ENCODE assay signal across 8 mouse cellular contexts in the genomic region with DNA sequence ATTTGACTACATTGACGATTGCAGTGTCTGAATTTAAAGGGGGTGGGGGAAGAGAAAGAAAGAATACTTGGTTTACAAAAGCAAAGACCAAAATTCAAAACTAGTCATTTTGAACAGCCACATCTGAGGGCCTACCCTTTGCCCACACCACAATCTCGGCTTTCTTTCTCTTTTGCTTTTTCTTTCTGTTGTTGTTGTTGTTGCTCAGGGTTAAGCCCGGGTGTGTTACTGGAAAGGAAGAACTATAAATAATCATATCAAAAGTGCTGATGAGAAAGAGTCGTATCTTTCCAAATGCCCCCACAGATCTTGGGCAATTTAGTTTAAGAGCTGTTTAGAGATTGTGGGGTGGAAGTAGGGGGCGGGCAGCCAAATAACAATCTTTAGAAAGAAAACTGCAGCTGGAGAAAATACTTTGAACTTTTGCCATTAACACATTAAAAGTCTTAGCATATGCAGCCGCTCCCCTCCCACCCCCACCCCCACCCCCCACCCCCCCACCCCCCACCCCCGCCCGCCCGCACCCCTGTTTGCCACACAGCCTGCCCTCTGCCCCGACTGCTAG. TPM values are rescaled to one million over a fixed set of nuclear protein-coding genes. Genes with fewer than 3 reads are reported as not detected.
DNase-seq lines count a peak whose midpoint lies in the region; ATAC-seq and TF ChIP-seq lines count a peak whose summit lies in the region.

No protein-coding gene starts in this region.

- 30% methylated on average over 10 of the region's 10 CpGs for WGBS in heart, embryonic 10.5 days
- WGBS in hindbrain, embryonic 10.5 days, result 16% methylated on average over 10 of the region's 10 CpGs
- 27% methylated on average over 10 of the region's 10 CpGs for WGBS in liver, postnatal 0 days (ENCODE audit: insufficient replicate concordance)

- intact Hi-C loops in heart, postnatal 25 days (cut with DNase I), result no loop called here

- no peaks in the 10 kb centered on the region for H3K27me3 ChIP-seq in heart, embryonic 10.5 days (ENCODE audit: insufficient read depth, poor library complexity, severe bottlenecking)
- H3K27me3 ChIP-seq in CH12.LX (replicated peaks), result no peaks in the 10 kb centered on the region
- H3K27me3 ChIP-seq in hindbrain, embryonic 10.5 days (ENCODE audit: insufficient read depth, poor library complexity, severe bottlenecking), result no peaks in the 10 kb centered on the region
- H3K27me3 ChIP-seq in liver, postnatal 0 days (ENCODE audit: insufficient read depth, low read length), result no peaks in the 10 kb centered on the region

- dilution Hi-C loops in CH12.LX (cut with MboI; ENCODE audit: extremely low pct_ligation_motif_present, extremely low pct_unique_long_range_greater_than_20kb, low sequenced_read_pairs), result no loop called here

- TF ChIP-seq RAD21 in CH12.LX (IDR thresholded peaks at IDR 0.05; ENCODE audit: low read depth, low read length), result no peak

- in situ Hi-C loops in CH12.LX (cut with MboI; ENCODE audit: low pct_ligation_motif_present, low pct_unique_long_range_greater_than_20kb, low sequenced_read_pairs), result no loop called here

- H3K9me3 ChIP-seq in heart, embryonic 10.5 days, result no peaks in the 10 kb centered on the region
- no peaks in the 10 kb centered on the region for H3K9me3 ChIP-seq in CH12.LX (replicated peaks; ENCODE audit: low read length)
- H3K9me3 ChIP-seq in hindbrain, embryonic 10.5 days, result no peaks in the 10 kb centered on the region
- H3K9me3 ChIP-seq in liver, postnatal 0 days (ENCODE audit: low read length), result no peaks in the 10 kb centered on the region

- H3K36me3 ChIP-seq in heart, embryonic 10.5 days, result peaks cover 36% of the 10 kb centered on the region
- H3K36me3 ChIP-seq in CH12.LX (replicated peaks in 1 of 2; ENCODE audit: control insufficient read depth in 1 of 2, insufficient read depth in 1 of 2, low read length in 1 of 2), result peaks cover 42 to 84% of the 10 kb centered on the region in 2 experiments
- peaks cover 31% of the 10 kb centered on the region for H3K36me3 ChIP-seq in hindbrain, embryonic 10.5 days
- H3K36me3 ChIP-seq in liver, postnatal 0 days (replicated peaks; ENCODE audit: insufficient read depth, low read length), result peaks cover 28% of the 10 kb centered on the region

- H3K27ac ChIP-seq in heart, embryonic 10.5 days, result peak overlapping the region; percentile 99
- peak overlapping the region; percentile 52 for H3K27ac ChIP-seq in CH12.LX (ENCODE audit: insufficient read depth, low read depth)
- peak overlapping the region; percentile 98 for H3K27ac ChIP-seq in hindbrain, embryonic 10.5 days
- peak overlapping the region; percentile 79 for H3K27ac ChIP-seq in liver, postnatal 0 days (ENCODE audit: low read depth)

- no peak overlapping the region for H3K4me3 ChIP-seq in heart, embryonic 10.5 days
- H3K4me3 ChIP-seq in CH12.LX (replicated peaks in 1 of 3; ENCODE audit: low read depth in 2 of 3, low read length in 2 of 3, poor library complexity in 1 of 3), result peak overlapping the region in 1 of 3 experiments; percentile 13
- H3K4me3 ChIP-seq in hindbrain, embryonic 10.5 days, result peak overlapping the region; percentile 51; the same call in 1 of the 2 replicates
- no peak overlapping the region for H3K4me3 ChIP-seq in liver, postnatal 0 days (ENCODE audit: low read depth, low read length)

- H3K9ac ChIP-seq in CH12.LX (ENCODE audit: insufficient read depth, low read depth), result peak overlapping the region; percentile 80
- H3K9ac ChIP-seq in liver, postnatal 0 days (replicated peaks), result no peak overlapping the region; the same call in 1 of the 2 replicates

- DNase-seq in heart, embryonic 10.5 days (ENCODE audit: low spot score), result no peak
- DNase-seq in heart, postnatal 25 days (ENCODE audit: low spot score), result no peak
- no peak for DNase-seq in CH12.LX (ENCODE audit: extremely low read depth)
- no peak for DNase-seq in hindbrain, embryonic 10.5 days (ENCODE audit: low spot score)
- DNase-seq in liver, postnatal 0 days, result no peak
- DNase-seq in right cerebral cortex, postnatal 10 days (ENCODE audit: low spot score in 2 of 2), result no peak
- DNase-seq in cerebellum, postnatal 14 days, result no peak
- no peak for DNase-seq in MN1 (ENCODE audit: low spot score)

- no peak for TF ChIP-seq POLR2A in CH12.LX (IDR thresholded peaks at IDR 0.05; ENCODE audit: low read depth, low read length)

- ATAC-seq in liver, postnatal 0 days, result no peak

- TF ChIP-seq CTCF in CH12.LX (conservative IDR thresholded peaks at IDR 0.05 in 1 of 2, IDR thresholded peaks at IDR 0.05 in 1 of 2; ENCODE audit: low read depth in 2 of 2, low read length in 2 of 2), result no peak
- TF ChIP-seq CTCF in liver, postnatal 0 days (IDR thresholded peaks at IDR 0.05; ENCODE audit: low read depth), result no peak

- TF ChIP-seq EP300 in CH12.LX (IDR thresholded peaks at IDR 0.05; ENCODE audit: low read length), result 0 out of 2 replicates have a peak, but pooled peaks have one; percentile 36
- TF ChIP-seq EP300 in liver, postnatal 0 days (IDR thresholded peaks at IDR 0.05; ENCODE audit: low read depth), result no peak

- peaks cover 100% of the 10 kb centered on the region for H3K4me1 ChIP-seq in heart, embryonic 10.5 days
- H3K4me1 ChIP-seq in CH12.LX (ENCODE audit: control insufficient read depth in 1 of 2, insufficient read depth in 2 of 2), result peaks cover 13 to 85% of the 10 kb centered on the region in 2 experiments
- H3K4me1 ChIP-seq in hindbrain, embryonic 10.5 days (replicated peaks), result peaks cover 100% of the 10 kb centered on the region
- peaks cover 87% of the 10 kb centered on the region for H3K4me1 ChIP-seq in liver, postnatal 0 days (ENCODE audit: insufficient read depth)

- H3K79me2 ChIP-seq in CH12.LX (replicated peaks; ENCODE audit: control insufficient read depth, extremely low read depth, insufficient read depth, poor library complexity, severe bottlenecking), result peaks cover 99% of the 10 kb centered on the region

- peak overlapping the region; percentile 80 for H3K4me2 ChIP-seq in CH12.LX (ENCODE audit: insufficient read depth, low read depth, poor library complexity, severe bottlenecking)
- H3K4me2 ChIP-seq in liver, postnatal 0 days (ENCODE audit: low read depth, low read length), result no peak overlapping the region

TF ChIP-seq in CH12.LX, 34 proteins besides CTCF, POLR2A, EP300 and RAD21:
- TF ChIP-seq CHD1 (IDR thresholded peaks at IDR 0.05; ENCODE audit: low read depth, low read length) (0 out of 2 replicates have a peak, but pooled peaks have one; percentile 16), SIN3A (IDR thresholded peaks at IDR 0.05; ENCODE audit: low read length) (0 out of 2 replicates have a peak, but pooled peaks have one; percentile 12), MYC (IDR thresholded peaks at IDR 0.05; ENCODE audit: low read depth, low read length) (no peak), JUN (IDR thresholded peaks at IDR 0.05; ENCODE audit: insufficient read depth, low read depth, low read length) (no peak), MXI1 (IDR thresholded peaks at IDR 0.05; ENCODE audit: low read depth, low read length) (no peak), POLR2AphosphoS2 (IDR thresholded peaks at IDR 0.05; ENCODE audit: low read depth, low read length) (no peak), USF1 (IDR thresholded peaks at IDR 0.05; ENCODE audit: low read depth, low read length) (no peak), MEF2A (IDR thresholded peaks at IDR 0.05; ENCODE audit: borderline replicate concordance, low read depth, low read length) (no peak), TBP (conservative IDR thresholded peaks at IDR 0.05; ENCODE audit: low read depth, low read length) (no peak), USF2 (conservative IDR thresholded peaks at IDR 0.05; ENCODE audit: low read depth, low read length) (no peak)

RNA-seq across cellular contexts. Expression of a gene that starts 20.7 kb away (rescaled TPM):
- polyA plus RNA-seq in heart, embryonic 10.5 days (2016; fragmentation: Nextera tagmentation; extraction: Ambion mirVana), result 57.1 and 58.5 TPM in 2 replicates
- total RNA-seq in heart, postnatal 25 days (2021), result 10 to 100 TPM; 44.5 to 48.7 TPM
- total RNA-seq in CH12.LX (2012; rRNA removed), result 34.0 and 35.1 TPM in 2 replicates
- total RNA-seq in CH12.LX (2014; rRNA removed), result 29.5 and 33.6 TPM in 2 replicates
- 76.1 and 84.5 TPM in 2 replicates for polyA plus RNA-seq in CH12.LX (2012; ENCODE audit: insufficient read length, low read depth)
- 60.0 and 65.2 TPM in 2 replicates for polyA plus RNA-seq in hindbrain, embryonic 10.5 days (2016; fragmentation: Nextera tagmentation; extraction: Ambion mirVana)
- 16.9 and 21.9 TPM in 2 replicates for polyA plus RNA-seq in liver, postnatal 0 days (2015; fragmentation: Nextera tagmentation; extraction: Ambion mirVana)
